In the genomic region with DNA sequence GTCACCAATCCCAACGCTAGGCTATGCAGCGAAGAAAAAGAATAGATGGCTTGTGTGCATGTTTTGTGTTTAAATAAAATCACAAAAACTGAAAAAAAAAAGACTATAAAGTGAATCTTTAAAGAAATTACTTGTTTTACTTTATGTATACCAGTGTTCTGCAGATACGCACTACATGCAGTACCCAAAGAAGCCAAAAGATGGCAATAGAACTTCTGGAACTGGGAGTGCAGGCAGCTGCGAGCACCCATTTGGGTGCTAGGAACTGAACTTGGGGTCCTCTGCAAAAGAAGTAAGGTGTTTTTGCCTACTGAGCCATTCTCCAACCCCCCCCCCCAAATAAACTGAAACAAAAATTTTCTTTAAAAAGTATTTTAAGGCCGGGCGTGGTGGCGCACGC, we compare ENCODE assay signal across 1 mouse cellular context.
TF ChIP-seq lines count a peak whose summit lies in the region.

No protein-coding gene starts in this region.

TF ChIP-seq in MEL, 35 proteins besides CTCF, POLR2A, EP300 and RAD21:
- TF ChIP-seq SMC3 (IDR thresholded peaks at IDR 0.05; ENCODE audit: low read depth, low read length) (peak; percentile 45), MXI1 (IDR thresholded peaks at IDR 0.05; ENCODE audit: low read depth, low read length) (no peak), CHD1 (IDR thresholded peaks at IDR 0.05; ENCODE audit: low read depth, low read length) (no peak), E2F4 (IDR thresholded peaks at IDR 0.05; ENCODE audit: borderline replicate concordance, low read depth, low read length) (no peak), ETS1 (IDR thresholded peaks at IDR 0.05; ENCODE audit: low read depth, low read length) (no peak), NRF1 (IDR thresholded peaks at IDR 0.05; ENCODE audit: insufficient read depth, low read depth, low read length, poor library complexity, severe bottlenecking) (no peak), KAT2A (conservative IDR thresholded peaks at IDR 0.05; ENCODE audit: low read depth, low read length) (no peak), ZC3H11A (IDR thresholded peaks at IDR 0.05; ENCODE audit: low read depth, low read length) (peak; percentile 41)
